Mouse (Mus musculus) MEL (cell line): Measurements from ENCODE around the gene Gm29797.

ENCODE experiments used
- CTCF ChIP-seq, 3 experiments: IDR thresholded peaks in 2 of 3; conservative IDR thresholded peaks in 1 of 3; 2 replicates each; pipeline ENCODE4 v1.5.1; 2011 to 2012; ENCODE audit warnings: low read length in 3 of 3, low read depth in 2 of 3, mild to moderate bottlenecking in 2 of 3, improper control_type of control experiment in 1 of 3, inconsistent platforms in 1 of 3, mixed read lengths in 1 of 3, moderate library complexity in 1 of 3; ENCODE audit not compliant: control insufficient read depth in 1 of 3, insufficient read depth in 1 of 3, poor library complexity in 1 of 3, severe bottlenecking in 1 of 3
- ELF1 ChIP-seq: IDR thresholded peaks from 2 replicates; pipeline ENCODE4 v1.6.1; 2014; ENCODE audit warnings: low read depth, mild to moderate bottlenecking, inconsistent platforms, low read length, improper control_type of control experiment, moderate library complexity
- HCFC1 ChIP-seq: IDR thresholded peaks from 2 replicates; pipeline ENCODE4 v1.6.1; 2012; ENCODE audit warnings: low read depth, mild to moderate bottlenecking, inconsistent platforms, low read length, improper control_type of control experiment, moderate library complexity
- MAFK ChIP-seq: IDR thresholded peaks from 2 replicates; pipeline ENCODE4 v1.6.1; 2011; ENCODE audit warnings: low read depth, mild to moderate bottlenecking, low read length, improper control_type of control experiment, borderline replicate concordance
- NRF1 ChIP-seq: IDR thresholded peaks from 2 replicates; pipeline ENCODE4 v1.6.1; 2014; ENCODE audit warnings: low read depth, mild to moderate bottlenecking, inconsistent platforms, low read length, improper control_type of control experiment, moderate library complexity; ENCODE audit not compliant: poor library complexity, insufficient read depth, severe bottlenecking
- POLR2A ChIP-seq, 2 experiments: IDR thresholded peaks; 2 replicates each; pipeline ENCODE4 v1.6.1; 2011 to 2012; ENCODE audit warnings: low read length in 2 of 2, mild to moderate bottlenecking in 2 of 2, control low read depth in 1 of 2, improper control_type of control experiment in 1 of 2, low read depth in 1 of 2, moderate library complexity in 1 of 2; ENCODE audit not compliant: control insufficient read depth in 1 of 2, insufficient read depth in 1 of 2, poor library complexity in 1 of 2
- RAD21 ChIP-seq: IDR thresholded peaks from 2 replicates; pipeline ENCODE4 v1.6.1; 2011; ENCODE audit warnings: mild to moderate bottlenecking, low read depth, low read length, improper control_type of control experiment
- SIN3A ChIP-seq: IDR thresholded peaks from 2 replicates; pipeline ENCODE4 v1.6.1; 2012; ENCODE audit warnings: low read length, improper control_type of control experiment, inconsistent platforms
- TAL1 ChIP-seq: IDR thresholded peaks from 2 replicates; pipeline ENCODE4 v1.6.1; 2012; ENCODE audit warnings: mild to moderate bottlenecking, inconsistent platforms, low read length, moderate library complexity, mixed read lengths
- USF1 ChIP-seq: IDR thresholded peaks from 2 replicates; pipeline ENCODE4 v1.6.1; 2014; ENCODE audit warnings: low read depth, mild to moderate bottlenecking, inconsistent platforms, low read length, improper control_type of control experiment, moderate library complexity
- ZKSCAN1 ChIP-seq: IDR thresholded peaks from 2 replicates; pipeline ENCODE4 v1.6.1; 2012; ENCODE audit warnings: low read depth, mild to moderate bottlenecking, inconsistent platforms, low read length, improper control_type of control experiment, moderate library complexity

DNA sequence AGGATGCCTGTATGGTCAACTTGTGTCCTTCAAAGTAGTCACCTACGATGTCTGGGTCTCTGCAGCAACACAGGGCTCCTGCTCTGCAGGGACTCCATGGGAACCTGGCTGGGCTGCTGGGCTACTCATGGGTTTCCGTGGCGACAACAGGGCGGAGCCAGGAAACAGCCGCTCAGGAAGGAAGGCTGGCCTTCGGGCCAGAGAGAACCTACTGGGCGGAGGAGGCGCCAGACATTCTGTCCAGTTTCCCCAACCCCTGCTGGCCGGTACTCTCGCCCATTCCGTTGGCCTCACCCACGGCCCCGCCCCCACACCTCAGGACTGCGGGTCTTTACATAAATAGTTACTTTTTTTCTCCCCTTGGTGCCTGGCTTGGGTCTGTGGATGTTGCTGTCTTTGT is 18.6 kb downstream of the Gm29797 start:
- TF ChIP-seq POLR2A (IDR thresholded peaks at IDR 0.05; ENCODE audit: control insufficient read depth in 1 of 2, insufficient read depth in 1 of 2, low read depth in 1 of 2, low read length in 2 of 2, poor library complexity in 1 of 2) (no peak), RAD21 (no peak), HCFC1 (no peak), NRF1 (no peak), CTCF (IDR thresholded peaks at IDR 0.05 in 2 of 3, conservative IDR thresholded peaks at IDR 0.05 in 1 of 3; ENCODE audit: control insufficient read depth in 1 of 3, insufficient read depth in 1 of 3, low read depth in 2 of 3, low read length in 3 of 3, poor library complexity in 1 of 3, severe bottlenecking in 1 of 3) (no peak), USF1 (no peak), ELF1 (no peak), MAFK (no peak), ZKSCAN1 (no peak), SIN3A (no peak), TAL1 (no peak)
